Mouse (Mus musculus): Measurements from ENCODE around the gene Ciz1.

DNA sequence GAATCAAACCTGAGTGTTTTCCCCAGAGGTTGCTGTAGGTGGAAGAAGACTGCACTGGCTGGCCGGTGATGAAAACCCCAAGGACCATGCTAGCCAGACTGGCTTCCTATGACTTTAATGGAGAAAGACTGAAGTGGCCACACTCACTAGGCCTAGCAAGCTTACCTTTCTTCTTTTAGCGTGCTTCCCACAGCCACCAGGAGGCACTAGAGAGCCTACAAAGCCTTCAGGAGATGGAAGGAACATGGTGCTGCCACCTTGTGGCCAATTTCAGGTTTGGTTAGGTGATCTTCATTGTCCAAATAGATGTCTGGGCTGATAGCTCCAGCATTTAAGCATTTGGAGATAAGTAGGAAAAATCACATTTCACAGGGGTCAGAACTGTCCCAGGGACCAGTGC lies 52.5 kb downstream of the Ciz1 start:
- TF ChIP-seq CTCF (IDR thresholded peaks at IDR 0.05; ENCODE audit: low read depth, low read length) (peak; percentile 99), POLR2A (IDR thresholded peaks at IDR 0.05; ENCODE audit: insufficient read depth, low read length) (no peak)
